Mouse (Mus musculus): Measurements from ENCODE around the gene Abhd17c. TPM values are rescaled to one million over a fixed set of nuclear protein-coding genes. Genes with fewer than 3 reads are reported as not detected.

Gene Abhd17c
- polyA plus RNA-seq, 1 experiment from 2014 or later, result 74.1 TPM

DNA sequence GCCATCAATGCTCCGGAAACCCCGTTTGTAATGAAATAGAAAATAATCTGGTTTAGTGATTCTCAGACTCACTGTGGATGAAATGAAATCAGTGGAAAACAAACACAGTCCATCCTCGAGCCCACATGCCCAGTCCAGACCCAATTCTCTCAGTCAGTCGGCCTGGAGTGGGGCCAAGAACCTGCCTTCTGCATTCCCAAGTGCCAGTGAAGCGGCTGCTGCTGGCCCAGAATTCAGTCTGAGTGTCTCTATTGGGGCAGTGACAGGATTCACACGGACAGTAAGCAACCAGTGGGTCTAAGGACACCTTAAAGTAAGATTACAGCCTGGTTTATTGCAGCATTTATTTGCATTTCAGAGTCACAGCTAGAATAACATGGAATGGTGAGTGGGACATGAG lies 55.2 kb downstream of the Abhd17c start:
- no peak overlapping the region for H3K9ac ChIP-seq (replicated peaks)
- no peaks in the 10 kb centered on the region for H3K27me3 ChIP-seq
- no peak overlapping the region for H3K4me2 ChIP-seq
- WGBS, result 71% methylated on average over 6 of the region's 6 CpGs
- no peak for ATAC-seq (ENCODE audit: insufficient number of reproducible peaks, insufficient read depth, low FRiP score, low TSS enrichment, low read depth)
- H3K4me1 ChIP-seq (replicated peaks), result no peaks in the 10 kb centered on the region
- H3K27ac ChIP-seq, result no peak overlapping the region
- H3K36me3 ChIP-seq, result no peaks in the 10 kb centered on the region
- no peak overlapping the region for H3K4me3 ChIP-seq (replicated peaks)
- no peaks in the 10 kb centered on the region for H3K9me3 ChIP-seq

DNA sequence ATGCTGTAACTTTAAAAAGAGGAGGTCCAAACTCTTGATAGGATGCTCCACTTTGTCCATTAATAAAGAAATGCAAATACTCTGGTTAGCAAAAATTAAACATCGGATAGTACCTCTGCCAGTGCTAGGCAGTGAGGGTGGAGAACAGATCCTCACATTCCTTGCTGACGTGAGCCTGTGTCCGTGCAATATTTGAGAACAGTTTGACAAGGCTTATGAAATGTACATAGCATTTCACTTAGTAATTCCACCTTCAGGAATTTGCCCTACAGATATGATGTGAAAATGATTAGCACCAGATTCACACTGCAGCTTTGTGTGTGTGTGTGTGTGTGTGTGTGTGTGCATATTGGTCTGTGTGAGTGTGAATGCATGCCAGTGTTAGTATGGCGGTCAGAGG lies 60.9 kb downstream of the Abhd17c start:
- peaks cover 7% of the 10 kb centered on the region for H3K4me1 ChIP-seq (replicated peaks)
- H3K27me3 ChIP-seq, result peaks cover 30% of the 10 kb centered on the region
- H3K4me3 ChIP-seq (replicated peaks), result no peak overlapping the region
- no peak overlapping the region for H3K9ac ChIP-seq (replicated peaks)
- H3K27ac ChIP-seq, result no peak overlapping the region
- H3K9me3 ChIP-seq, result no peaks in the 10 kb centered on the region
- no peak for ATAC-seq (ENCODE audit: insufficient number of reproducible peaks, insufficient read depth, low FRiP score, low TSS enrichment, low read depth)
- no peaks in the 10 kb centered on the region for H3K36me3 ChIP-seq
- WGBS, result 74% methylated on average over 4 of the region's 4 CpGs
- H3K4me2 ChIP-seq, result no peak overlapping the region

DNA sequence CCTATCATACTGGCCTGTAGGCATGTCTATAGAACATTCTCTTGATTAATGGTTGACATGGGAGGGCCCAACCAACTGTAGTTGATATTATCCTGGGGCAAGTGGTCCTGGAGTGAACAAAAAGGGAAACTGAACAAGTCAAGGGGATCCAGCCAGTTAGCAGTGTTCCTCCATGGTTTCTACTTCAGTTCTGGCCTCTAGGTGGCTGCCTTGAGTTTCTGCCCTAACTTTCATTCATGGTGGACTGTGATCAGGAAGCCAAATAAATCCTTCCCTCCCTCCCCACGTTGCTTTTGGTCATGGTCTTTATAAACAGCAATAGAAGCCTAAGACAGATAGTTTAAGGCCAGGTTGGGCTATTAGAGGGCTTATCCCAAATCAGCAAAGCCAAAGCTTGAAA lies 61.9 kb downstream of the Abhd17c start:
- Histone ChIP-seq H3K9ac (replicated peaks) (no peak overlapping the region), H3K36me3 (no peaks in the 10 kb centered on the region), H3K4me2 (no peak overlapping the region), H3K27me3 (peaks cover 41% of the 10 kb centered on the region), H3K9me3 (no peaks in the 10 kb centered on the region), H3K27ac (no peak overlapping the region), H3K4me1 (replicated peaks) (peaks cover 14% of the 10 kb centered on the region), H3K4me3 (replicated peaks) (no peak overlapping the region)
- 15% methylated on average over 1 of the region's 1 CpGs for WGBS
- ATAC-seq (ENCODE audit: insufficient number of reproducible peaks, insufficient read depth, low FRiP score, low TSS enrichment, low read depth), result no peak

DNA sequence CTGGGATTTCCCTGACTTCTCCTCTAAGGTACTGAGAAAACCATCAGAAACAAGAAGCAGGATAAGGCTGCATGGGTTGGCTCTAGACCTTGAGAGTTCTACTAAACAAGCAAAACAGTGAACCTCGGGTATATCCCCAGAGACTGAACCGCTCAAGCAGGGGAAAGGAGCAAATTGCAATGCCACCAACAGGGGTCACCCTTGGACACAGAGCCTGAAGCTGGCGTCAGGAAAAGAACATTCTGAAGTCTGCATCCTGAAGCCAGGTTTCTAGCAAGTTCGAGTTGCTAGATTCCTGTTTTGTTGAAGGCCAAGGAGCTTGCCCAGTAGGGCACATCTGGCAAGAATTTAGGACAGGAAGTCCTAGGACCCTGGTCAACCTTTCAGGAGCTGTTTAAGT lies 62.7 kb downstream of the Abhd17c start:
- Histone ChIP-seq H3K4me3 (replicated peaks) (no peak overlapping the region), H3K36me3 (no peaks in the 10 kb centered on the region), H3K9me3 (no peaks in the 10 kb centered on the region), H3K9ac (replicated peaks) (no peak overlapping the region), H3K27me3 (peaks cover 46% of the 10 kb centered on the region), H3K4me1 (replicated peaks) (peaks cover 14% of the 10 kb centered on the region), H3K4me2 (no peak overlapping the region), H3K27ac (no peak overlapping the region)
- 13% methylated on average over 4 of the region's 4 CpGs for WGBS
- ATAC-seq (ENCODE audit: insufficient number of reproducible peaks, insufficient read depth, low FRiP score, low TSS enrichment, low read depth), result no peak

DNA sequence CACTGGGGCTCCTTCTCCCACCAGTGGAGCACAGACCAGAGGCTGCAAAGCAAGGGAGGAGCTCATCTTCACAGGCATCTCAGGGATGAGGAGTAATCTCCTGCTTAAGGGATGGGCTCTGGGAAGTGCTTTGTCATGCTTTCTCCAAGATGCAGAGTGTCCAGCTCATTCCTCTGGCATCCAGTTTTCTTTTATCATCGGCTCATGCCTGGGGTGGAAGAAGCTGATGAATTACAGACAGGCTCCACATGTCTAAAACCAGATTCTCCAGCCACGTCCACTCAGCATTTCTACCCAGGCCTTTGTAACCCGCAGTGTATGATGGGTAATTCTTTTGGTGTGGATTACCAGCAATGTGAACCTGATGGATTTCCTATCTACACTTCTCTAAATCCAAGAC lies 63.5 kb downstream of the Abhd17c start:
- Histone ChIP-seq H3K9me3 (no peaks in the 10 kb centered on the region), H3K9ac (replicated peaks) (no peak overlapping the region), H3K36me3 (no peaks in the 10 kb centered on the region), H3K27me3 (peaks cover 47% of the 10 kb centered on the region), H3K4me1 (replicated peaks) (peaks cover 14% of the 10 kb centered on the region), H3K27ac (no peak overlapping the region), H3K4me2 (no peak overlapping the region), H3K4me3 (replicated peaks) (no peak overlapping the region)
- no peak for ATAC-seq (ENCODE audit: insufficient number of reproducible peaks, insufficient read depth, low FRiP score, low TSS enrichment, low read depth)
- 77% methylated on average over 3 of the region's 3 CpGs for WGBS

DNA sequence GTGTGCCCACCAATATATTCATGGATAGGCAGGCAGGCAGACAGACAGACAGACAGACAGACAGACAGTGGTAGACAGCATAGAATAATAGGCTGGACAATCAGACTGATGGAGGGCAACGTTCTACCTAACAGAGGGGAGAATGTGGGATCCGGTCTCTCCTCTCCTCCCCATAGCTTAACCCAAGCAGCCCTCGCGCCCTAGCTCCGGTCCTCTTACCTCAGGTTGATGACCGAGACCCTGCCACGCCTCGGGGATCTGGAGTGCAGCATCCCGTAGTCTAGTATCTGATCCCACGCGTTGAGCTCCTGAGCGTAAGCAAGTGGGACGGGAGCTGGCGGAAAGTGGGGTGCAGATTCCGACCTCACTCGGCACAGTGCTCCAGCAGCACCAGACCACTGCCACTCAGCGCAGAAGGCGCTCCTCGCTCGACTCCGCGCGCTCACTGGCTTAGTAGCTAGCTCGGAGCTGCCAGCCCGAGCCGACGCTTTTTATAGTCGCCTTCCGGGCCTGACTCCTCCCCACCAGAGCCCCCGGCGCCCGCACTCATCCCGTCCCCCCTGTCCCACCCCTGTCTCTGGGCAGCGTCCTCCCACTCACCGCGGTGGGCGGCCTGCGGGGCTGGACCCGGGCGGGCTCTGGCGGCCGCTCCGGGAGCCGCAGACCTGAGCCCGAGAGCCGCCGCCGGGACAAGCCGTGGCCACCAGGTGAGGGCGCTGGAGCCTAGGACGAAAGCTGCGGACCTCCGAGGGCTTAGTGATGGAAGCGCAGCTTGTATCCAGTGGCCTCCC lies 65.5 kb downstream of the Abhd17c start, which contains the start of gene Cemip:
TSS of gene Cemip (minus strand) at position 464 of the 791 bp plus-strand sequence.
- Histone ChIP-seq H3K4me2 (peak within 1 kb of the TSS; percentile 88), H3K27me3 (peaks cover 53% of the 10 kb centered on the region), H3K9me3 (no peaks in the 10 kb centered on the region), H3K36me3 (no peaks in the 10 kb centered on the region), H3K4me3 (replicated peaks) (peak within 1 kb of the TSS; percentile 49), H3K4me1 (replicated peaks) (peaks cover 14% of the 10 kb centered on the region), H3K9ac (replicated peaks) (no peak within 1 kb of the TSS), H3K27ac (no peak within 1 kb of the TSS)
- WGBS, result 1% methylated on average over 54 of the region's 54 CpGs
- peak; percentile 79 for ATAC-seq (ENCODE audit: insufficient number of reproducible peaks, insufficient read depth, low FRiP score, low TSS enrichment, low read depth)

DNA sequence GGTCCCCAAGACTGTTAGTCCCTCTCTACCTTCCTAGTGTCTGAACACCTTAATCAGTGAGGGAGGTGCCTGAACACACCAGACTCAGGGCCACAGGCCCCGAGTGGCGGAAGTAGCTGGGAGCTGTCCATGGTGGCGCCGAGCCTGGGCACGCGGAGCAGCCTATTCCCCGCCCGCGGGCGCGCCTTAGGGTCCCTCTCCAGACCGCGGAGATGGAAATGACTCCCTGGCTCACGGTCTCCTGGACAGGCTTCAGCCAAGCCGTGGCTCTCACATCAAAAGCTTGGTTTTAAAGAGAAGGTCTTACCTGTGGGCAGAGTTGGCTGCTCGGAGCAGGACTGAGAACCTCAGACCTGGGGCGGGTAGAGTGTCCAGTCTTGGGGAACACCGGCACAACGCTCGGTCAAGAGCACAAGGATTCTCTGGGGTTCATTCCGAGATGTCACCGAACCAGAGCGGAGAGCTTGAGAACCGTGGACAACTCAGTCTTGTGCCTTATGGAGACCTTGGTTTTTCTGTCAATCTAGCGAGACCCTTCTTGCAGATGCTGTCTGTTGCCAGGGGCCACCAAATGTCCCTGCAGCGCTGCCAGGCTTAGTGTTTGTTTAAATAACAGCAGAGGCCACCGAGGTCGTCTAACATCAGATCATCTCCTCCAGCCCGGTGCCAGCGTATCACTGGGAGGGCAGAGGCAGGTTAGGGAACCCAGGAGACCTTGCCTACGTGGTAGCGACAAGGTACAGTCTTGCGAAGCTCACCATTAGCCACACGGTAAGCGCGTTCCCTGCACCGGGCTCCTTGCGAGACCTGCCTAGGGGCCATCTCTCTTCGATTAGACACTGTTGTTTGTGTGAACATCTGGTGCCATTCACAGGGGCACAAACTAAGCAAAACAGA lies 66.4 kb downstream of the Abhd17c start:
- 5% methylated on average over 39 of the region's 39 CpGs for WGBS
- peak overlapping the region; percentile 88 for H3K4me2 ChIP-seq
- no peak overlapping the region for H3K27ac ChIP-seq

DNA sequence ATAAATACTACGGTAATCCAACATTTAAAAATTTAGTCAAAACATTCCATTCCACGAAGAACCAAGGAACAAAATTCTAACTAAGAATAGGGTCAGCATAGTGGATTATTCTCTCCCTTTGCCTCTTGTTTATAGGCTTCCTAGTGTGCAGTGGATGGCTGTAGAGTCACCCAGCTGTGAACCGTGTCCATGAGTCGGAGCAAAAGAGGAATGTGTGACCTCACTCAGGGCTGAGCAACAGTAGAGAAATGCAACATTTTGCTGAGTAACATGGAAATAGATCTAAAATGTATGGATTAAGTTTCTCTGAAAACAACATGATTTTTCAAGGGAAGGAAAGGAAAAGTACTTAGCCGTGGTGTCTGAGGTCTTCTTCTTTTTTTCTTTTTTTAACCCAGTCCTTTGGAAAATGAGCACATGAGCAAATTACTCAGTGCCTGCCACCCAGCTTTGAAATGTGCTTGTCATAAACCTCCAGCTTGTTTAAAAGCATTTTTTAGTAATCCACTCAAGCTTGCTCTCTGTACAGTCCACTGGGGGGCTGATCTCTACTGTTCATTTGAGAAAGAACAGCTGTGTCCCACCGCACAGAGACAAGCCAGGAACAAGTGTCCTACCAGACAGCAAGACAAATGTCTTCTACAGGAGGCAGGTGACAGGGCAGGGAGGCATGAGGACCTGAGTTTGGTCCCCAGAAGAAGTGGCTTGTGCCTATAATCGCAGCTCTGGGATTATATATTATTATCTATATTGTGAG lies 74.3 kb downstream of the Abhd17c start:
- H3K36me3 ChIP-seq, result no peaks in the 10 kb centered on the region
- H3K4me1 ChIP-seq (replicated peaks), result no peaks in the 10 kb centered on the region
- H3K4me3 ChIP-seq (replicated peaks), result no peak overlapping the region
- peak; percentile 68; the same call in 1 of the 2 replicates for ATAC-seq (ENCODE audit: insufficient number of reproducible peaks, insufficient read depth, low FRiP score, low TSS enrichment, low read depth)
- H3K27me3 ChIP-seq, result peaks cover 1% of the 10 kb centered on the region; the same call in 1 of the 2 replicates
- H3K9ac ChIP-seq (replicated peaks), result no peak overlapping the region
- H3K27ac ChIP-seq, result no peak overlapping the region
- WGBS, result 66% methylated on average over 7 of the region's 7 CpGs
- no peak overlapping the region for H3K4me2 ChIP-seq
- H3K9me3 ChIP-seq, result no peaks in the 10 kb centered on the region

More for the DNA sequence above, 66.4 kb downstream of the Abhd17c start:
- H3K4me3 ChIP-seq (replicated peaks), result peak overlapping the region; percentile 49
- H3K36me3 ChIP-seq, result no peaks in the 10 kb centered on the region
- H3K9ac ChIP-seq (replicated peaks), result no peak overlapping the region
- H3K9me3 ChIP-seq, result no peaks in the 10 kb centered on the region
- ATAC-seq (ENCODE audit: insufficient number of reproducible peaks, insufficient read depth, low FRiP score, low TSS enrichment, low read depth), result peak; percentile 30
- peaks cover 53% of the 10 kb centered on the region for H3K27me3 ChIP-seq
- H3K4me1 ChIP-seq (replicated peaks), result peaks cover 14% of the 10 kb centered on the region

DNA sequence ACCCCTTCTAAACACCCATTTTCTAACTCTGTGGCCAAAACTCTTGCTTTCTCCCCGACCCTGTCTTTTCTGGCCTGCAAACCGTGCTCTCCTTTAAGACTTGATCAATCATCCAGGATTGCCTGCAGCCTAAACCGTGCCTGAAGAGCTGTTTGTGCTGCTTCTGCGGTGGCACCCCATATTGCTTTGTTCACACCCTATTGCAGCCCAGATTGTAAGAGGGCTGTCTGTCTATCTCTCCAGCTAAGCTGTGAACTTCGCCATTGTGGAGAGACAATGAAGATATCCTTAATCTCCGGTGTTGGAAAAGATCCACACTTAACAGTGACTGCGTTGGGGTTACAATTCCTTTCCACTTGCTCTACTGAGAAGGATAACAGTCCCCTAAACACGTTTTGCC lies 77.4 kb downstream of the Abhd17c start:
- no peak for ATAC-seq (ENCODE audit: insufficient number of reproducible peaks, insufficient read depth, low FRiP score, low TSS enrichment, low read depth)
- Histone ChIP-seq H3K4me3 (replicated peaks) (no peak overlapping the region), H3K4me2 (no peak overlapping the region), H3K9me3 (no peaks in the 10 kb centered on the region), H3K36me3 (no peaks in the 10 kb centered on the region), H3K9ac (replicated peaks) (no peak overlapping the region), H3K27ac (no peak overlapping the region), H3K27me3 (no peaks in the 10 kb centered on the region), H3K4me1 (replicated peaks) (no peaks in the 10 kb centered on the region; the same call in 1 of the 2 replicates)
- 55% methylated on average over 8 of the region's 8 CpGs for WGBS

DNA sequence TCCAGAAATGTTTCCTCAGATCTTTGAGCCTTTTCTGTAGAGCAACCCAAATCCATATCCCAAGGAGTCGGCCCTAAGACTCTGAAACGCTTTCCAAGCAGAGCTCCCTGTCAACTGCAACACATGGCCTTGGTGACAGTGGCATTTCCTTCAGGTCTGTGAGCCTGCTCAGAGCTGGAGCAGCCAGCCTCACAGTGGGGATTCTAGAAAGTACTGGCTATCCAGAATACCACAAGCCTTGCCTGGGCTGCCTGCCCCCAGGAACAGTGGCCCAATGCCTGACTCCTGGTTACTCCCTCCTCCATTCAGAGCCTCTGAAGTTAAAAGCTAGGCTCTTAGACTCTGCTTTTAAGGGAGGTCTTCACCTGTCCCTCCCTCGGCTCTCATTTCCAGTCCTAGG lies 77.8 kb downstream of the Abhd17c start:
- no peak for ATAC-seq (ENCODE audit: insufficient number of reproducible peaks, insufficient read depth, low FRiP score, low TSS enrichment, low read depth)
- Histone ChIP-seq H3K9ac (replicated peaks) (no peak overlapping the region), H3K4me2 (no peak overlapping the region), H3K27me3 (no peaks in the 10 kb centered on the region), H3K4me1 (replicated peaks) (no peaks in the 10 kb centered on the region; the same call in 1 of the 2 replicates), H3K36me3 (no peaks in the 10 kb centered on the region), H3K4me3 (replicated peaks) (no peak overlapping the region), H3K27ac (no peak overlapping the region), H3K9me3 (no peaks in the 10 kb centered on the region)
- 76% methylated on average over 3 of the region's 3 CpGs for WGBS

DNA sequence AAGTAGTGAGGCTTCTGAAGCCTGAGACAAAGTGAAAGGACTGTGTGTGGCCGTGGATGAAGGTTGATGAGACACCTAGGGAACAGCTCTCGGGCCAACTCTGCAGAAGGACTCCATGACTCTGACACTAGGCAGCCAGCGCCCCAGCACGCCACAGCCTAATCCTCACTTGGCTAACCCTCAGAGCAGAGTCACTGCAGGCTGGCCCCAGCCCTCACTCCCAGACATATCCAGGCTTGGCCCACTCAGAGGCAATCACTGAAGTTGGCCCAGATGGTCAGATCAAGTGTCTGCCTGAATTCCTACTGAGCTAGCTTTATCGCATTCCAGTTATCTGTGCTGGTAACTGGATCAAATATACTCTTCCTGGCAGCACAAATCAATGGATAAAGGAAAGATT lies 82.8 kb downstream of the Abhd17c start:
- H3K9me3 ChIP-seq, result no peaks in the 10 kb centered on the region
- H3K36me3 ChIP-seq, result no peaks in the 10 kb centered on the region
- no peaks in the 10 kb centered on the region for H3K27me3 ChIP-seq
- WGBS, result 90% methylated on average over 5 of the region's 5 CpGs
- no peak overlapping the region for H3K27ac ChIP-seq
- H3K4me2 ChIP-seq, result no peak overlapping the region
- ATAC-seq (ENCODE audit: insufficient number of reproducible peaks, insufficient read depth, low FRiP score, low TSS enrichment, low read depth), result no peak
- H3K4me3 ChIP-seq (replicated peaks), result no peak overlapping the region
- H3K9ac ChIP-seq (replicated peaks), result no peak overlapping the region
- H3K4me1 ChIP-seq (replicated peaks), result no peaks in the 10 kb centered on the region; the same call in 1 of the 2 replicates

Data from limb, embryonic 12.5 days (tissue).